Mouse (Mus musculus) kidney, embryonic 15.5 days (tissue): Measurements from ENCODE around the gene Hdgfl2. TPM values are rescaled to one million over a fixed set of nuclear protein-coding genes. Genes with fewer than 3 reads are reported as not detected.
"Not testable (repeated sequence)": the region's sequence is repeated elsewhere in the genome, so short reads cannot be mapped to it uniquely, and the experiment has no call there.

Experiments
- ATAC-seq: fragments of 200-750 bp; cut with Nextera tagmentation; replicated peaks from 2 replicates; pipeline ENCODE4 v1.8.0; 2017; ENCODE audit warnings: moderate TSS enrichment; ENCODE audit not compliant: low FRiP score
- H3K27ac ChIP-seq: fragments of 300-500 bp; sonication (generic); 2 replicates; pipeline ENCODE4 v1.5.1; 2015; ENCODE audit warnings: mild to moderate bottlenecking, inconsistent platforms
- H3K27me3 ChIP-seq: fragments of 300-500 bp; sonication (generic); 2 replicates; pipeline ENCODE4 v1.6.1; 2015; ENCODE audit warnings: inconsistent platforms
- H3K36me3 ChIP-seq: fragments of 300-500 bp; sonication (generic); 2 replicates; pipeline ENCODE4 v1.6.1; 2015; ENCODE audit warnings: inconsistent platforms
- H3K4me1 ChIP-seq: fragments of 300-500 bp; sonication (generic); 2 replicates; pipeline ENCODE4 v1.6.1; 2015; ENCODE audit warnings: inconsistent platforms
- H3K4me2 ChIP-seq: fragments of 300-500 bp; sonication (generic); 2 replicates; pipeline ENCODE4 v1.6.1; 2015; ENCODE audit warnings: moderate library complexity, mild to moderate bottlenecking, inconsistent platforms
- H3K4me3 ChIP-seq: fragments of 300-500 bp; sonication (generic); replicated peaks from 2 replicates; pipeline ENCODE4 v1.5.1; 2015; ENCODE audit warnings: mild to moderate bottlenecking, inconsistent platforms
- H3K9ac ChIP-seq: fragments of 300-500 bp; sonication (generic); 2 replicates; pipeline ENCODE4 v1.6.1; 2015; ENCODE audit warnings: mild to moderate bottlenecking, inconsistent platforms
- H3K9me3 ChIP-seq: fragments of 300-500 bp; sonication (generic); replicated peaks from 2 replicates; pipeline ENCODE4 v1.6.1; 2016; ENCODE audit warnings: inconsistent platforms
- WGBS: fragments of 180-500 bp; shearing (Covaris S2); methylation state at CpG from one replicate; pipeline ENCODE4 v1.1.7; 2015; ENCODE audit warnings: mixed read lengths; 5-methylcytosine and 5-hydroxymethylcytosine counted together
- polyA plus RNA-seq: library from polyadenylated mRNA; unstranded; fragments of >200 nt; fragmentation: Nextera tagmentation; extraction: Ambion mirVana; gene quantifications from 2 replicates; pipeline ENCODE4 v1.2.1, GENCODE M21; 2015

The Hdgfl2 gene
- polyA plus RNA-seq, 1 experiment from 2014 or later = 141 TPM

GRCm38 (mm10) chr17:56066451-56066850 is 13.0 kb upstream of the Hdgfl2 start:
- ATAC-seq = no peak

GRCm38 (mm10) chr17:56069066-56069465 is 10.4 kb upstream of the Hdgfl2 start:
- H3K4me1 ChIP-seq = peaks cover 14% of the 10 kb centered on the region
- WGBS = 96% methylated on average over 14 of the region's 14 CpGs
- no peaks in the 10 kb centered on the region for H3K9me3 ChIP-seq

More at GRCm38 (mm10) chr17:56066451-56066850, 13.0 kb upstream of the Hdgfl2 start:
- no peaks in the 10 kb centered on the region for H3K4me1 ChIP-seq
- no peak overlapping the region for H3K27ac ChIP-seq
- no peak overlapping the region for H3K4me2 ChIP-seq
- H3K27me3 ChIP-seq = no peaks in the 10 kb centered on the region
- no peak overlapping the region for H3K4me3 ChIP-seq
- H3K9ac ChIP-seq = no peak overlapping the region
- H3K9me3 ChIP-seq = no peaks in the 10 kb centered on the region
- peaks cover 100% of the 10 kb centered on the region for H3K36me3 ChIP-seq

DNA sequence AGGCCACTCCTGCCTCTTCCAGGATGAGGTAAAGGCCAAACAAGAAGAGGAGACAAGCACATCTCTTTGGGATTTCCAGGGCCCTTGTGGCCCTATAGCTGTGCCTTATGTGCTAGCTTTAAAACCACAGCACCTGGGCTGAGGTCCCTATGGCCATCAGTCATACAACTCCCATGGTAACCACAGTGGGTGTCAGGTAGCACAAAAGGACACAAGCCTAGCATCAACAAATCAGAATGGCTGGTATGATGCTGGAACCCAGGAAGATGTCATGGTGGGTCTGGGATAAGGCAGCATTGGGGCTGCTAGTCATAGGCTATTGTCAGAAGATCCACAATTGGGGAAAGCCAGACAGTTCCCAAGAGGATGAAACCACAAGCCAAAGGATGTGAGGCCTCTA is 8.3 kb upstream of the Hdgfl2 start:
- no peak for ATAC-seq

More at GRCm38 (mm10) chr17:56069066-56069465, 10.4 kb upstream of the Hdgfl2 start:
- Histone ChIP-seq H3K36me3 (peaks cover 91% of the 10 kb centered on the region), H3K27ac (no peak overlapping the region), H3K4me3 (no peak overlapping the region), H3K27me3 (no peaks in the 10 kb centered on the region), H3K9ac (no peak overlapping the region), H3K4me2 (no peak overlapping the region)
- ATAC-seq = no peak

DNA sequence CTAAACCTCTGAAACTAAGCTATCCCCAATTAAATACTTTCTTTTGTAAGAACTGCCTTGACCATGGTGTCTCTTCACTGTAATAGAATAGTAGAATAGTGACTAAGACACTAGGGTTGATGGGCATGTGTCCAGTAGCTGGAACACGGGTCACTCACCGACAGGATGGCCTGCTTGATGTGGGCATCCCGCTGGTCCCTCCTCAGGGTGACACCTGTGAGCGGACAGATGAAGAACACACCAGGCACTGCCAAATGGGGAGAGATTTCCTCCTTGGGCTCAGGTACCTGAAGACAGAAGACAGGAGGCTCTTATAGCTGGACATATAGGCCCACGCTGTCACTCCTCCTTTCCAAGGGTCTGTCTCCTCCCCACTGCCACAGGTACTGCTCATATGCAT is 7.2 kb upstream of the Hdgfl2 start:
- Histone ChIP-seq H3K36me3 (peaks cover 59% of the 10 kb centered on the region), H3K27me3 (no peaks in the 10 kb centered on the region)

More for the DNA sequence above, 8.3 kb upstream of the Hdgfl2 start:
- no peak overlapping the region for H3K27ac ChIP-seq
- no peak overlapping the region for H3K4me3 ChIP-seq
- no peak overlapping the region for H3K4me2 ChIP-seq
- no peaks in the 10 kb centered on the region for H3K9me3 ChIP-seq
- H3K36me3 ChIP-seq = peaks cover 70% of the 10 kb centered on the region
- H3K27me3 ChIP-seq = no peaks in the 10 kb centered on the region
- H3K4me1 ChIP-seq = peaks cover 25% of the 10 kb centered on the region
- no peak overlapping the region for H3K9ac ChIP-seq

GRCm38 (mm10) chr17:56074097-56074826 is 5.2 kb upstream of the Hdgfl2 start:
- Histone ChIP-seq H3K9me3 (no peaks in the 10 kb centered on the region), H3K27ac (peak overlapping the region; percentile 99), H3K9ac (peak overlapping the region; percentile 76), H3K36me3 (peaks cover 39% of the 10 kb centered on the region), H3K4me2 (peak overlapping the region; percentile 76), H3K4me1 (peaks cover 30% of the 10 kb centered on the region), H3K27me3 (no peaks in the 10 kb centered on the region), H3K4me3 (peak overlapping the region; percentile 79)
- peak; percentile 35 for ATAC-seq
- WGBS = 7% methylated on average over 22 of the region's 22 CpGs

More for the DNA sequence above, 7.2 kb upstream of the Hdgfl2 start:
- Histone ChIP-seq H3K4me3 (no peak overlapping the region), H3K4me1 (peaks cover 25% of the 10 kb centered on the region), H3K9ac (no peak overlapping the region), H3K27ac (no peak overlapping the region), H3K4me2 (no peak overlapping the region), H3K9me3 (no peaks in the 10 kb centered on the region)
- 94% methylated on average over 5 of the region's 5 CpGs for WGBS
- ATAC-seq = no peak

DNA sequence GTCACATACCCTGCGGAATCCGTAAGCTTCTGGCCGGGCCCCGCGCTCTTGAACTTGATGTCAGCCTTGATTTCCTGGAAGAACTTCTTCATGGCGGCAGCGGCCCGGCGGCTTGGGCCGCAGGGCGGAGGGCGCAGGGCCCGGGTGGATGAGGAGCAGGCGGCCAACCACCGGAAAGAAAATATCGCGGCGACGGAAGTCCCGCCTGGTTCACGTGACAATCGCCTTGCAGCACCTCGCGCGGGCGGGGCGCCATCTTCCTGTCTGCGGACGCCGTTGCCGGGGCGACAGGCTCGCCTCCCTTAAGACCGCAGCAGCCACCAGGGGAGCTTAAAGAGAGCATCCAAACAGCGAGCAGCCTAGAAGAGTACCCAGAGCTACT is 4.6 kb upstream of the Hdgfl2 start, which contains the start of gene Ubxn6:
TSS of gene Ubxn6 (minus strand) at position 202 of the 382 bp plus-strand sequence.
- WGBS = under 1% methylated on average over 35 of the region's 35 CpGs
- Histone ChIP-seq H3K4me1 (peaks cover 30% of the 10 kb centered on the region), H3K9me3 (no peaks in the 10 kb centered on the region), H3K36me3 (peaks cover 33% of the 10 kb centered on the region), H3K27me3 (no peaks in the 10 kb centered on the region), H3K4me2 (peak within 1 kb of the TSS; percentile 76), H3K9ac (peak within 1 kb of the TSS; percentile 76), H3K4me3 (peak within 1 kb of the TSS; percentile 79), H3K27ac (peak within 1 kb of the TSS; percentile 99)
- ATAC-seq = peak; percentile 61

DNA sequence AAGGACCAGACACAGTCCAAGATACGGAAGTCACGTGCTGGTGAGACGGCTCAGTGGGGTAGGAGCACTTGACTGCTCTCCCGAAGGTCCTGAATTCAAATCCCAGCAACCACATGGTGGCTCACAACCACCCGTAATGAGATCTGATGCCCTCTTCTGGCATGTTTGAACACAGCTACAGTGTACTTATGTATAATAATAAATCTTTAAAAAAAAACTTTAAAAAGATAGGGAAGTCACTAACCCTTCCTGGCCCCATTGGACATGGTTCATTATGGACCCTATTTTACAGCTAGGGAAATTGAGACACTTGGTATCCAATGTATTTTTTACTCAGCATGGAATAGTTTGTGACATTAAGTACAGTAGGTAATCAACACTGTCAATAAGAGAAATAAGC is 1.9 kb upstream of the Hdgfl2 start:
- H3K27ac ChIP-seq = no peak overlapping the region
- H3K4me2 ChIP-seq = no peak overlapping the region
- peaks cover 53% of the 10 kb centered on the region for H3K4me1 ChIP-seq
- H3K9me3 ChIP-seq = no peaks in the 10 kb centered on the region
- 93% methylated on average over 5 of the region's 5 CpGs for WGBS
- H3K4me3 ChIP-seq = no peak overlapping the region
- no peaks in the 10 kb centered on the region for H3K27me3 ChIP-seq
- no peak overlapping the region for H3K9ac ChIP-seq
- no peak for ATAC-seq
- peaks cover 15% of the 10 kb centered on the region for H3K36me3 ChIP-seq

- not testable (repeated sequence) for ATAC-seq, H3K9ac ChIP-seq, H3K9me3 ChIP-seq, H3K27me3 ChIP-seq
- Histone ChIP-seq H3K36me3 (peaks cover 17% of the 10 kb centered on the region), H3K4me2 (peak overlapping the region; percentile 95), H3K4me3 (peak overlapping the region; percentile 66), H3K4me1 (peaks cover 46% of the 10 kb centered on the region), H3K27ac (peak overlapping the region; percentile 74)
- WGBS = 68% methylated on average over 9 of the region's 9 CpGs
Measured at GRCm38 (mm10) chr17:56078361-56078760, 1.1 kb upstream of the Hdgfl2 start.

DNA sequence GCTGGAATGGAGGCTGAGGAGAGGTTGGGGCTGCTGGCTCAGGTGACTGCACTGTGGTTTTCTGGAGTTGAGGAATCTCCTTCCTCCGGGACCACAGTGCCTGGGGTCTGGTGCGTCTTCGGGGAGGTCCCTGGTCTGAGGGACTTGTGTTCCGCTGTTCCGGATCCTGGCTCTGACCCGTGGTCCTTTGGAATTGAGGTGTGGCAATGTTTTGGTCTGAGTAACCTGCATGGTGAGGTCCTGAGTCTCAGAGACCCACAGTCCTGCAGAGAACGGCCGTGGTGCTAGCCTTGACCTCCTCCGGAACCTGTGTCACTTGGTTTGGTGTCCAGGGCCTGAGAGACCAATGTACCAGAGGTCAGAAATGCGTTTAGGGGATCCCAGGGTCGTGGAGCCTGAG is 487 bp downstream of the Hdgfl2 start:
- peak overlapping the region; percentile 66 for H3K4me3 ChIP-seq
- peaks cover 28% of the 10 kb centered on the region for H3K36me3 ChIP-seq
- H3K27ac ChIP-seq = peak overlapping the region; percentile 56; the same call in 1 of the 2 replicates
- H3K4me1 ChIP-seq = peaks cover 36% of the 10 kb centered on the region
- H3K4me2 ChIP-seq = peak overlapping the region; percentile 95
- H3K27me3 ChIP-seq = no peaks in the 10 kb centered on the region
- no peaks in the 10 kb centered on the region for H3K9me3 ChIP-seq
- 1% methylated on average over 11 of the region's 11 CpGs for WGBS
- H3K9ac ChIP-seq = peak overlapping the region; percentile 88
- ATAC-seq = no peak

DNA sequence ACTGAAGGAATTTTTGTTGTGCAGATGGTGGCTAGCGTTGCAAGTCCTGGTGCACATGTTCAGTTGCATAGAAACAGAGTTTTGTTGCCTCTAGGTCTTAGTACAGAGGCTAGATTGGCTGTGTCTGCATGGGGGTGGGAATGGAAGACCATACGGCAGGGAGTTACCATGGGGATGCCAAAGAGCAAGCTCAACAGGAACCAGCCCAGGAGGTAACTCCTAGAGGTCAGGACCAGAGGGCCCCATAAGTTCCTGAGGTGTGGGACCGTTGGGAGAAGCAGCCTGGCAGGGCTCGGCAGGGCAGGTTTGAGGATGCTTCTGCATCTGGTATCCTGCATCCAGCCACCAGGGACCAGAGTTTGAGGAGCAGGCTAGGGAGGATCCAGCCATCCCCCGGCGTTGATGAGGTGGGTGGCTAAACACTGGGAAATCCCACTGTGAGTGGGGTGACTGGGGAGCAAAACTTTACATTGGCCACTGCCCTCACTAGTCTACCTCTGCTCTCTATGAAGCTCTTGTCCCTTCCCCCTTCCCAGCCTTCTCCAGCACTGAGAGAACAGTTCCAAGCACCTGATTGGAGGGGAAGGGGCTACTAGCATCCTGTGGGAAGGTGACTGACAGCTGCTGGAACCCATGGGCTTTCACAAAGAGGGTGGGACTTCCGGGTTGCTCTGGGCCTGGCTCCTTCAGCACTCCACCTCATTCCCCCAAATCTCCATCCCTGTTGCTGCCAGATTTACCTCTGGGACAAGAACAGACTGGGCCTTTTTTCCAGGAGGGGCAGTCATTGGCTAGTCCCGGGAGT is 1.5 kb downstream of the Hdgfl2 start:
- peak; percentile 38 for ATAC-seq

DNA sequence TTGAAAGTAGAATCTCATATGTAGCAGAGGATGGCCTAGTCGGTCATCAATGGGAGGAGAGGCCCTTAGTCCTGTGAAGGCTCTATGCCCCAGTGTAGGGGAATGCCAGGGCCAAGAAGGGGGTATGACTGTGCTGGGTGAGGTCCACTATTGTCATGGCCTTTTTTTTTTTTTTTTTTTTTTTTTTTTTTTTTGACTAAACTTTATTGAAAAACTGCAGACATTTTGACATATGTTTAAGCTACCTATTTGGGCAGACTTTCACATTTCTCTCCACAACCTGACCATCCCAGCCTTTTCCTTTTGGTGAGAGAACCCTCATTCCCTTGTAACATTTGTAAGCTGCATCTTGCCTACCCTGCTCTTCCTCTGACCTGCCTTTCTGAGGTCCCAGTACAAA is 12.9 kb downstream of the Hdgfl2 start:
- H3K4me1 ChIP-seq = no peaks in the 10 kb centered on the region
- no peak overlapping the region for H3K27ac ChIP-seq
- 69% methylated on average over 1 of the region's 1 CpGs for WGBS
- H3K4me3 ChIP-seq = no peak overlapping the region
- no peak for ATAC-seq
- H3K4me2 ChIP-seq = no peak overlapping the region
- no peaks in the 10 kb centered on the region for H3K27me3 ChIP-seq
- H3K36me3 ChIP-seq = peaks cover 82% of the 10 kb centered on the region
- no peaks in the 10 kb centered on the region for H3K9me3 ChIP-seq
- no peak overlapping the region for H3K9ac ChIP-seq

More for the DNA sequence above, 1.5 kb downstream of the Hdgfl2 start:
- Histone ChIP-seq H3K27ac (peak overlapping the region; percentile 61), H3K4me1 (peaks cover 29% of the 10 kb centered on the region), H3K4me3 (peak overlapping the region; percentile 66), H3K4me2 (peak overlapping the region; percentile 95), H3K9ac (peak overlapping the region; percentile 88), H3K36me3 (peaks cover 38% of the 10 kb centered on the region), H3K27me3 (no peaks in the 10 kb centered on the region), H3K9me3 (no peaks in the 10 kb centered on the region)
- WGBS = 7% methylated on average over 8 of the region's 8 CpGs

DNA sequence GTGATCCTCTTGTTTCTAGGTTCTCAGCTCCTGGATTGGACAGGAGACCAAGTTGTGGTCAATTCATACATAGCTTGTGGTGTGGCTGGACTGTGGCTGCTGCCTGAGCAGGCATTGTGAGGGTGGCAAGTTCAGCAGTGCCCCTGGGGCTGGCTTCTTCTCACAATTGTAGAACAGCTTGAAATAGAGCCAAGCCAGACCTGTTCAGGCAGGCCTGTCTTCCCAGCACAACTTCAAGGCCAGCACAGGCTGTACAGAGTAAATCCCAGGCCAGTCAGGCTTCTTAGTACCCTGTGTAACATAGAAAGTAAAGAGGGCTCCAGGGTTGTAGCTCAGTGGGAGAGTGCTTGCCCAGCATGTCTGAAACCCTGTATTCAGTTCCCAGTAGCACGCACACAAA is 13.4 kb downstream of the Hdgfl2 start:
- ATAC-seq = no peak
- Histone ChIP-seq H3K4me3 (no peak overlapping the region), H3K27me3 (no peaks in the 10 kb centered on the region), H3K9me3 (no peaks in the 10 kb centered on the region), H3K27ac (no peak overlapping the region), H3K4me1 (no peaks in the 10 kb centered on the region), H3K36me3 (peaks cover 84% of the 10 kb centered on the region), H3K4me2 (no peak overlapping the region), H3K9ac (no peak overlapping the region)
- WGBS = 92% methylated on average over 1 of the region's 1 CpGs
